Mouse (Mus musculus) heart, adult 11 months (tissue): ENCODE data around the gene Bud13.

ENCODE experiments used
- DNase-seq: peaks from one replicate; pipeline ENCODE4 v3.0.0; 2022

The Bud13 gene

DNA sequence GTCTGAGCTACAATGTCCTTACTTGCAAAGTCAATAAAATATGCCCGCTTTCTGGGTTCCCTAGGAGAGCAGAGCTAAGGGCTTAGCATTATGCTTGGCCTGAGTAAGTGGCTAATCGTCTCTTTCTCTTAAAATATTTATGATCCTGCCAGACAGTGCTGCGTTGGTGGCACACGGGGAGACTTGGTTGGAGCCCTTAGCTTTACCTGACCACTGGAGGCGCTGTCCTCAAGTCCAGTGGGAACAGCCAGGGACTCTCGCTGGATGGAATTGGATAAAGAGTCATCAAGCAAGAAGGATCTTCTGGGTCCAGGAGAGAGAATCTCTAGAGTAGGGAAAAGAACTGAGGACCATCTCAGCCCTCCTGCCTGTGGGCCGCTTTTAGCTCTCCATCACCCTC, 26.3 kb downstream of the Bud13 start:
- DNase-seq: no peak

DNA sequence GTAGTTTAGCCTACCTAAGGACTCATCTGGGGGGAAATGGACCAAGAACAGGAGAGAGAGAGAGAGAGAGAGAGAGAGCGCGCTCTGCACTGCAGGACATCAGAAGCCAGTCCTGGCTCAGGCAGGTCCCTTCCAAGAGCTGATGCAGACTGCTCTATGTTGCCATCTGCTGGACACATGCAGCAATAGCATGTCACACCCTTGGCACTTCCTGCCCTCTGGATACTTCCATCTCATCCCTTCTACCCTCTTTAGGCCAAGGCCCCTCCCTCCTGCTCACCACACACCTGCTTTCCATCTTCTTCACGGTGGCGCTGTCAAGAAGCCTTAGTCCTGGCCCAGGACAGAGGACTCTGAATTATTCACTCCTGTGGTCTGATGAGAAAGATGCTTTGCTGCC, 31.7 kb downstream of the Bud13 start:
- DNase-seq: peak; percentile 90

DNA sequence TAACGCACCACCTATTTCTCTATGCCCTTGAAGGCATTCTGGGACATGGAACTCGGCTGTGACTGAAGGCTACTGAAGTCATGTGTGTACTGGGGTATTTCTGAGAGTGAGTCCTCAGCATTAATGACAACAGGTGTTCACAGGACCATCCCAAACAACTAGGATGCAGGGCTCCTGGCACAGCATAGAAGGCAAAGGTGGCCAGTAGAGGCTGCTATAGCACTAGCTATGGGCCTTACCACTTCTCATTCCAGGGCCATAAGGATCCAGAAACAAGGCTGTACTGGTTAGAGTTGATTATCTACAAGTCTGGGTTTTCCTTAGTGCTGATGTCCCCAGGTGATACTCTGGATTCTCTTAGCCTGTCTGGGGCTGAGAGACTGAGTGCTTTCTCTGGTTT, 32.1 kb downstream of the Bud13 start:
- no peak for DNase-seq

DNA sequence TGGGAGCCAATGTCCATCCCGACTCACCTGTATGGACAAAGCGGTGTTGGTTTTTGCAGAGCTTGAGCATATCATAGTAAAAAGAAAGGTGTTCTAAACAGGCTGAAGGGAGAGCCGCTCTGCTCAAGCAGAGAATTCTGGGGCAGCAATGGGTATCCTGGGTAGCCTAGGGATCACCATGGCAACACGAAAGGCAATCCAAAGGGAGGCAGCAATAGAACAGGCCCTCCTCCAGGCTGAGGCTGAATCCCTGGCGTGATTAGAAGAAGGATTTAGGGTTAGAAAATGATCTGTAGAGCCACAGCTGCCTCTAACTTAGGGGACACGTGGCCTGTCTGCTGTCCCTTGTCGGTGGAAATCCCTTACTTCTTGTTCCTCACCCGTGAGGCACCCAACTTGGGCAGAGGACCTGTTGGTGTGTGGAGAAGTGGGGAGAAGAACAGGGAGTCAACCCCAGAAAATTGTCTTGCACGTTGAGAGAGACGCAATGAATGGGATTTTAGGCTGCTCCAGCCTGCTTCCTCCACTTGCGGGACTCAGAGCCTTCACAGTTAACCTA, 33.1 kb downstream of the Bud13 start:
- no peak for DNase-seq

DNA sequence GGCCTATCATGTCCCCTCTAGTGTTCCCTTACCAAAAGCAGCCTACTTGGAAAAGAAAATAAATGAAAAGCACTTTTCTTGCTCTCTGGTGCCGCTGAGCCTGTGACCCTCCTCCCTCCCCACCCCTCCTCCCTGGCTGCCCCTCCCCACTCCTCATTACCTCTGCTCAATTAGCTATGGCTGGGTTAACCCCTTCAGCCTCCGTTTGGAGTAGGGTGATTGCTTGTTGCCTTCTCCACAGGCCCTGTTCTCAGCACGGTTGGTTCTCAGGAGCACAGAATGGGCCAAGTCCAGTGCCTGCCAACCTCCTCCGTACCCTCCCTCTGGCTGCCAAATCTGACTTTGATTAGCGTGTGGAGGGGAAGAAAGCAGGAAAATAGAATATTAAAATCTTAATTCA, 33.6 kb downstream of the Bud13 start:
- DNase-seq: no peak

DNA sequence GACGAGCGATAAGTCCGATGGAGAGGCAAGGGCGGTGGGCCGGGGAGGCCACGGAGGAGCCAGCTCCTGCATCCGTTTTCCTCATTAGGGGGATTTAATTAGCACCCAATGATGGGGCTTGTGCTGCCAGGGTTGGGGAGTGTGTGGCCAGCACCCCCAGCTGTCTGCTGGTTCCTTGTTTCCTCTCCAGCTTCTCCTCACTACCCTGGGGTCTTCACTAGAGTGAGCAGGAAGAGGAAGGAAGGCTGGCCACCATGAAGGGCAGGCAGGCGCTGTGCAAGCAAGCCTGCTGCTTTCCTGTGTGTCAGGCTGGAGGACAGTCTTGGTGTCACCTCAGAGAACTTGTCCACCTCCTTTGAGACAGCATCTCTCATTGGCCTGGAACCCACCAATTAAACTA, 34.1 kb downstream of the Bud13 start:
- DNase-seq: no peak

DNA sequence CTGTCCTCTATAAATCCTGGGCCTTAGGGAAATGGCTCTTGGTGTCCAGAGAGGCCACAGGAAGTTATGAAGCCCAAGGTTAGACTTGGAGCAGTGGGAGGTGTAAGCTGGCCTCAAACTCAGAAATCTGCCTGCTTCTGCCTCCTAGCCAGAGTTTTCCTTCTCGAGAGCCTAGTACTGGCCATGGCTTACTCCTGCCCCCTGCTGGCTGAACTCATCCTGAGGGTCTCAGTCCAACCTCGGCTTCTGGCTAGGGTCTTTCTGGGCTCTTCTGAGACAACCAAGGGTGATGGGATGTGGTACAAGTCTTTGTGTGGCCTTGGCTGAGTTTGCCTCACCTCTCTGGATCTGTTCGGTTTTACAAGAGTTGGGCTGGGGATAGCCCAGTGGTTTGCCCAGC, 35.1 kb downstream of the Bud13 start:
- no peak for DNase-seq

DNA sequence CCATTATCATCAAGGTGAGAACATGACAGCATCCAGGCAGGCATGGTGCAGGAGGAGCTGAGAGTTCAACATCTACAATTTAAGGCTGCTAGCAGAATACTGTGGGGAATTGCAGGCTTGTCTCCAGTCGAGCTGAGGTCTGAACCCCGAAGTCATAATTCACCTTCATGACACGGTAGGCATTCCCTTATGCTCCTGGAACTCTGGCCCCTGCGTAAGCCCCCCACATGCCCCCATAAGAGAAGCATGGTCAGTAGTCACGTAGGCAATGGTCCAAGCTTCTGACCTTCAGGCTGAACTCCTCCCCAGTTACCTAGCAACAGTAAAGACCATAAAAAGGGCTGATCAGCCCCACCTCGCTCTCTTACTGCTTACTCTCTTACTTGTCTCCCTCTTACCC, 37.1 kb downstream of the Bud13 start, which contains the start of gene 4931429L15Rik:
TSS of gene 4931429L15Rik (minus strand) at position 101 of the 400 bp plus-strand sequence.
- DNase-seq: peak; percentile 83

DNA sequence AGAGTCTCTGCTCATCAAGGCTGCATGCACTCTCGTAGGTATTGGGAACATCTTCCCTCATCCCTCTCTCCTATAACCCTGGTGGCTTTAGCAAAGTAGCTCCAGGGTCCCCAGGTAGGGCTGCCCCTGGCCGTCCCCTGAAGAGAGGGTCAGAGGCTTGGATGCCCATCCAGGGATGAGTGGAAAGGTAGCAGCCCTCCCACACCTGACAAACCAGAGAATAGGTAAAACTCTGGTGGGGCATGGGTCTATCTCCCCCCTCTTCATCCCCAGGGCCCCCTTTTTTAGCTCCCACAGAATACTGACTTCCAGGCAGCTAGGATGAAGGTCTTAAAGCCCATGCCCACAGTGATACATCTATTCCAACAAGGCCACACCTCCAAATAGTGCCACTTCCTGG, 37.7 kb downstream of the Bud13 start:
- DNase-seq: peak; percentile 75

DNA sequence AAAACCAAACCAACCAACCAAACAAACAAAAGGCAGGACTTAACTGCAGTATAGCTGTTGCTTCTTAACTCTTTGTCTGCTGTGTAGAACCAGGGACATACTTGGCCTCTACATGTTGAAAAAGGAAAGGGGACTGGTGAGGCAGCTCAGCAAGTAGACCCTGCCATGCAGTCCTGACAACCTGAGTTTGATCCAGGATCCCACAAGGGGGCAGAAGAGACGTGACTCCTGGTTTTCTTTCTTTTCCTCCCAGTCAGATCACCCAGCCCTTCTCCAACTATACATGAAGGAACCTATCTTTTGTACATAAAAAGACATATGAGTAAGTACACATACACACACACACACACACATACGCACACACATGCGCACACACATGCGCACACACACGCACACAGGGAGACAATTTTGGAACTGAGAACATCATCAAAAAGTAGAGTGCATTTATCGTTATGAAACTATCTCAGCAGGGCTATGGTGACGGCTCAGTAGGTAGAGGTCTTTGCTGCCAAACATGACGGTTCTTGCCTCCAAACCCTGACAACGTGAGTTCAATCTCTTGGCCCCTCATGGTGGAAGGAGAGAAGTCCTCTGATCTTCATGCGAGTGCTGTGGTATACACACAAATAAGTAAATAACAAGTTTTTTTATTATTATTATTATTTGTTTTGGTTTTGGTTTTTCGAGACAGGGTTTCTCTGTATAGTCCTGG, 44.0 kb downstream of the Bud13 start:
- peak; percentile 57 for DNase-seq

DNA sequence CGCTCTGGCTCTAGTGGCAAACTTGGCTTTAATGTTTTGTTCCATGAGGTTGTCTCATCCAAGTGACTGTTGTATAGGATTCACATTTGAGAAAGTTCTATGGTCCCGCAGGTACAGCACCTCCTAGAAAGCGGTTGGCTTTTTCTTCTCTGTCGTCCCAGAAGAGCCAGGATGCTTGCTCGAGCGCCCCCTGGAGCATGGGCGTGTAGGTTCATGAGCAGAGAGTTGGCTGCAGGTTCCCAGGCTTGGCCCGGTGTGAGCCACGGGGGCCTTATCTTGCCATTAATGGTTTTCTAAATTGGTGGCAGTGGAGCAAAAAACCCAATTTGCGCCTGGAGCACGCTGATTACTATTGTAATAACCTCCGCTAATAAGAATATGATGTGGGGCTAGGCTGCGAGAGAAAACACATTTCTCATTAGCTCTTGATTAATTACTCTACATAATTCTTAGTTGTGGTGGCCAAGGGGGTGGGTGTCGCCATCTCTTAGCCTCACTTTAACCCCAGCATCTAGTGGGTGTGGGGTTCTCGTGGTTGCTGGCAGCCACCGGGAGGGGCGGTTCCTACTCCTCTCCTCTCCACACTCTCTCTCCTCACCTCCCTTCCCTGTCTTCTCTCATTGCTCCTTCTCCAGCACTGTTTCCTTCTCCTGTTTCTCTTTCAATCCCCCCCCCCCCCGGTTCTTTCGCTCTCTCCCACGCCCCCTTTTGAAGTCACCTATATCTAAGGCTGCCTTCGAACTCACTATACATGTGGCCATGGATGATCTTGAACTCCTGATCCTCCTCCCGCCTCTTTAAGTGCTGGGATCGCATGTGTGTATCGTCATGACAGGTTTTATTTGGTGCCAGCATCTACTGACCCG, 45.1 kb downstream of the Bud13 start:
- DNase-seq: peak; percentile 70

DNA sequence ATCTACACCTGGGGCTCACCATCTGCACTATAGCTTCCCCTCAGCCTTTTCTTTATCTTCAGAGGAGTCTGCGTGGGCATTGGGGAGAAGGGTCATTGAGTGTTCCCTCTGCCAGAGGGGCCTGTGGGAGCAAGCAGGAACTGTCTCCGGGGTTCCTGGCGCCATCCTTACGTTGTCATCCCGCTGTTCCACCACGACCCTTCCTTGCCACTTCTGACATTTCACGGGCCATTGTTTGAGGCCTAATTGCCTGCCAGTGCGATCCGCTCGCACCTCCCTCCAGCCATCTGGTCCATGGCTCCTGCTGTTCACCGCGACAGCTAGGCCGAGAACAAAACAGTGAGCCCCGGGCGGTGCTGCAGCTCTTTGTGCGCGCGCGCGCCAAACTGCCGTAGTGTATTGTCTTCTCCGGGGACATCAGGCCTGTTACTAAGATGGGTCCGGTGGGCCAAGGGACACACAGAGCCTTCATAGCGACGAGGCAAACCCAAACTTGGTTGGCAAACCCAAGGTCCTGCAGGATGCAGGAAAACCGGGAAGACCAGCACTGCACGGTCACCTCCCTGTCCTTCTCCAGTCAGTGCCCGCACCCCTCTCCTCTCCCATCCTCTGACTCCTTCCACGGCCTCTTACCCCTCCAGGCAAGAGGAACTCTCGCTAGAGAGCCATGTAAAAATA, 45.9 kb downstream of the Bud13 start:
- peak; percentile 89 for DNase-seq

DNA sequence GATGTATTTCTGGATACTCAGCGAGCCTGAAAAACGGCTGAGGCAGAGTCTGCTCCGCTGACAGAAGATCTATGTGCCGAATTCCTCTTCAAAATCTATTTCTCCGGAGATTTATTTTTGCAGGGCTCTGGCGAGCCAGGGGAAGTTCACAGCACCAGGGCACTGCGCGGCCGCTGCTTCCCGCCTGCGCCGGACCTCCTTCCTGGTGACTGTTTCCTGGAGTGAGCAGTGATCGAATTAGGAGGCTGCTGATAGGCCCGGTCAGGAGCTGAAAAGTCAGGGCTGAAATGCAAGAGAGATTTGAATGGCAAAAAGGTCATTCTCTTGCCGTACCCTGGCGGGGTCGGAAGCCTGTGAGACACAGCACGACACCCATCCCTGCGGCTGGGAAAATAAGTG, 46.4 kb downstream of the Bud13 start:
- peak; percentile 93 for DNase-seq

DNA sequence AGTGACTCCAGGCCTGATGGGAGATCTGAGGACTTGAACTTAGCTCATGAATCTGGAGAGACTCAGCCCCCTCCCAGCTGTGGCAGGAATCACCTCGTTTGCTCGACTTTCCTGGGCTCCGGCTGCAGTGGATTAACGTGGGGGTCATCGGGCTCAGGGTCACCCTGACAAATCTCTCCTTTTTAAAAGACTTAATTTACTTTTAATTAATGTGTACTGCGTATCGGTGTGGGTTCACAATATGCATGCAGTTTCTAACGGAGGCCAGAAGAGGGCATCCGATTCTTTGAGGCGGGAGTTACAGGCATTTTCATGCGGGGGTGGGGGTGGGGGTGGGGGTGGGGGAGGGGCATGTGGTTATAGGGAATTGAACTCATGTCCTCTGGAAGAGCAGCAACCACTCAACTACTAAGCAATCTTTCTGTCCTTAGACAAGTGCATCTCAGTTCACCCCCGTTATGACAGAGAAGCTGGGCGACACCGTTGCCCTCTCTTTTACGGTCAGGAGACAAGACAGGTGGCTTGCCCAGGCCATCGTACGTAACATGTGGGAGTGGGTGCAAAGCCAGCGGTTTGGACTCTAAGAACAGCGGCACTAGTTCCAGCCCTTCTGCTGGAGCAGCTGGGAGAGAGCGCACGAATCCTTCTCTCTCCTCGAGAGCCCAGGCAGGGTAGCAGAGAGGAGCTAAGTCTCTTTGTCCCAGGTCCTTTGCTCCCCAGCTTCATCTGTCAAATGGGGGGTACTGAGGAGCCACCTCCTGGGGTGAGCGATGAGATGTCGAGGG, 47.2 kb downstream of the Bud13 start:
- peak; percentile 83 for DNase-seq

DNA sequence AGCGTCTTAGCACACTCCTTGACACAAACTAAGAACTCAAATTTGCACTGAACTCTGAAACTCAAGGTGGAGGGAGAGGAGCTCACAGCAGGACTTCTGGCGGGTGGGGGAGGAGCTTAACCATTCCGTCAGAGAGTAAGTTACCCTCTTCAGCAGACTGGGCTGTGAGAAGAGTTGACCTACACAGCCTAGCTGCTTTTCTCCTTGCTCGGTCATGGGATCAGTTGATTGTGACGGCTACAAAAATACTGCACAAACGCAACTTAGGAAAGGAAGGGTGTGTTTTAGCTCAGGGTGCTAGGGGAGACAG, 47.7 kb downstream of the Bud13 start:
- no peak for DNase-seq

DNA sequence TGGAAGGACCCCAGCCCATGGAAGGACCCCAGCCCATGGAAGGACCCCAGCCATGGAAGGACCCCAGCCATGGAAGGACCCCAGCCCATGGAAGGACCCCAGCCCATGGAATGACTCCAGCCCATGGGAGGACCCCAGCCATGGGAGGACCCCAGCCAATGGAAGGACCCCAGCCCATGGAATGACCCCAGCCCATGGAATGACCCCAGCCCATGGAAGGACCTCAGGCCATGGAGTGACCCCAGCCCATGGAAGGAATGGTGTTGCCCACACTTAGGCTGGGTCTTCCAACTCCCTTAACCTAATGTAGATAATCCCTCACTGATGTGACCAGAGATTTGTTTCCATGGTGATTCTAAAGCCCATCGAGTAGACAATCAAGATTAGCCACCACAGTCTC, 48.5 kb downstream of the Bud13 start:
- peak; percentile 54 for DNase-seq

DNA sequence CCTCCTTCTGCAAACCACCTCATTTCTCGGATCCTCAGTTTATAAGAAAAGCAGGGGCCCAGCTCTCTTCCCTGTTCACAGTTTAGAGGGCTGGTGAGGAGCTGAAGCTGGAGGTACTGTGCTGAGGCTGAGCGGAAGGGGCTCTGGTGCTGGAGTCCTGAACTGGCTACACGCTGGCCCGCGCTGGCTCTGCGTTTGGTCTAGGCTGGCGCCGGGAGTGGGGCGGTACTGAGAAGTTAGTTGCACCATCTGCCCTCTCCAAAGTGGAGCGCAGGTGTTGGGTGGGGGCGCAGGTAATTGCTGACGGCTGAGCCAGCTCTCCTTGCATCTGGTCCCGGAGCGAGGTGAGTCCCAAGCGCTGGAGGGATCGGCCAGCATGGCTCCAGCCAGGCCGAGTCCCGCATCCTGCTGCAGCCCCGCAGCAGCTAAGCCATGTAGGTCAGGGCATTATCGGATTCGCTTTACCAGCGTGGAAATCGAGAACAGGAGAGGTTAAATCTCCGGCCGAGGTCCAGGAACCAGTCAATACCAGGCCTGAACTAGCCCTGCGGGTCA, 51.7 kb downstream of the Bud13 start:
- DNase-seq: peak; percentile 79

DNA sequence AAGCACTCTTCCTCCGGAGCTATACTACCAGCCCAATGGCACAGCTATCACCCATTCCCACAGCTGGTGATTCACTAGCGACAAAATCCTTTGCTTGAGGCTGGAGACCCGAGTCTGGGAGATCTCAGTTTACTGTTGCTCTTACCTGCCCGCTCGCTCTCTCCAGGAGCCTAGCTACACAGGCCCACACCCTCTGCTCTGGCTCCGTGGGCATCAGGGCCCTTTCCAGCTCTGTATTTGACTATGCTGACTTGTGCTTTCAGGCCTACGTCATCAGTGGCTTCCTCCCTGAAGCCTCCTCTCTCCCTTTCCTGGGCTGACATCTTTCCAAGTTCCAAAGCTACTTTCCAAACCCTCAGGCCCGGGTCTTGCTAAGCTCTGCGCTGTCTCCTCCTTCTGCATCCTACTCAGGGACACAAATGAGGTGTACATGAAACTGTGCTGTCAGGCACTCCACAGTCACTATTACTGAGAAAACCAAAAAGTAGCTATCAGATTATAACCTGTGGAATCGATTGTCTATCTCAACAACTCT, 52.7 kb downstream of the Bud13 start:
- peak; percentile 66 for DNase-seq

DNA sequence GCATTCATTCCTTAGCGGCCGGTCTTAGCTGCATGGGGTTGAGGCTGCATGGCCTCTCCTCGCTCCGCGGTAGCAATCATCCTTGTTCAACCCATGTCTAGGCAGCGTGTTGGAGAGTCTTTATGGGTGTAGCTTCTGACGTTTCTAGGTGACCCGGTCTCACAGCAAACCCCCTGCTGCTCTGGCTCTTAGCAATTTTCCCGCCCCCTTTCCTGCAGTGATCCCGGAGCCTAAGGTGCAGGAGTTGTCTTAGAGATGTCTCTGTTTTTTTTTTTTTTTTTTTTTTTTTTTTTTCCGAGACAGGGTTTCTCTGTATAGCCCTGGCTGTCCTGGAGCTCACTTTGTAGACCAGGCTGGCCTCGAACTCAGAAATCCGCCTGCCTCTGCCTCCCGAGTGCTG, 53.5 kb downstream of the Bud13 start:
- peak; percentile 58 for DNase-seq

DNA sequence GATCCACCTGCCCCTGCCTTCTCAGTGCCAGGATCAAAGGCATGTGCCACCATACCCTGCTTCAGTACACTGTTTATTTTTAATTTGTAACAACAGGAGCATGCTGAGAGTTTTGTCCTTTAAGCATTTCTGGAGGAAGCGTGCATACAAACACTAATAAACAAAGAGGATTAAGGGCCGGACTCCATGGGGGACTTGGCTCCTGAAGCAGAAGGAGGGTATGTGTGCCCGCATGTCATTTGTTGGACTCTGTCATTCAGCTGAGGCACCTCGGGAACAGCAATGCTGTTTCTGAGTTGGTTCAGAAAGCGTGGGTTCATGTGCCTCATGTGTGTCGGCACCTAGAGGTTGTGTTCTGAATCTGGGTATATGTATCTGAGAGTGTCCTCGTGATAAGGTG, 54.5 kb downstream of the Bud13 start:
- DNase-seq: no peak

DNA sequence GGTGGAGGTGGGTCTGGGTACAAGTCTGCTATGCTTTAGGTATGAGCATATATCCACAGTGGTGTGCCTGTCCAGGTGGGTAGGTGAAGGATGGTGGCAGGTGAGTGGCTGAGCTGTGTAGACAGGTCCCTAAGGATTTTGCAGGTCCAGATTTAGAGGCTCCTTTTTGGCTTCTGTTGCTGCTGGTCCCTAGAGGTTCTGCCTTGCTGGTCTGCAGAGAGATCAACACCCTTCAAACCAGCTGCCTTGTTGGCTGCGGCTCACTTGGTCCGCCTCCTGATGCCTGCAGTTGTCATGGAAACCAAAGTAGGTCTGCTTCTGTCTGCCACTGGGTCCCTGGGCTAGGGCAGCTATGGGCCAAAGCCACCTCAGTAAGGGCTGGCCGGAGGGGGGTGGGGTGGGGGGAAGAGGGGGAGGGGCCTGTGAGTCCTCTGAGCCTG, 55.1 kb downstream of the Bud13 start:
- peak; percentile 55 for DNase-seq

DNA sequence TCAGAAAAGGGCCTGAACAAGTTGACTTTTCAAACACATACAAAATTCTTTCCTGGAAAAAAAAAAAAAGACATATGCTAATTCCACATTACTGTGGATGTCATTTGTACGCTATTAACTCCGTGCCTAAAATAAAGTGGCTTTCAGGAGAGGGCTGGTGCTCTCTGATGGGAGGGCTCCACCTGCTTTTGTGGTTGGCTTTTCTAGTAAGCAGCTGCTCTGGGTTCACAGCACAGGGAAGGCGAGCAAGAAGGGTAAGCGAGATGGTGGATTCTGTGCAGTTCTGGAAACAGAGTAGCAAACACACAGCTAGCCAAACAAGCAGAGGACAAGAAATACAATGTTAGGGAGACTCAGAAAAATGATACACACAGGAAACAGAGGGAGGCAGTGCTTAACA, 55.6 kb downstream of the Bud13 start:
- DNase-seq: peak; percentile 31
